Mouse (Mus musculus) embryo, embryonic 11 days (tissue): ENCODE measurements around the gene Car5a.
A peak's percentile ranks its signal among the peaks of the same experiment; 100 is the strongest.

ENCODE experiments used
- DNase-seq: peaks from one replicate; pipeline ENCODE4 v3.0.0-alpha.2; 2015

Car5a gene

GRCm38 (mm10) chr8:121877212-121877611, 67.5 kb downstream of the Car5a start:
- DNase-seq = no peak

DNA sequence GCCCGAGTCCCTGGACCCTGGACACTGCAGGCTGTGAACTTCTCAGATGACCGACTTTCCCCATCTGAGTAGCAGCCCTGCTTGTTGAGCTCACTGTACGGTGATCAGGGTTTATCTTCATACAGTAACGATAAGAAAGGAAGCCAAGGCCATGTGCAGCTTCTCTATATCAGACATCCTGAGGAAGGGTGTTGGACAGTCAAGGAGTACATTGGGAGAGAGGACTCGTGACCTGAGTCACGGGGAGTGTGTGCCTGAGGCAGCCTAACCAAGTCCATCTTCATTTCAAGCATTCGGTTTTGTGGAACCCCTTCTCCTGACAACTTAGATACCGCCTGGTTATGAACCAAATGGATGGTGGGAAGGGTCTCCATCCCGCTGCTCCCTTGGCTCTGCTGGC, 69.2 kb downstream of the Car5a start:
- no peak for DNase-seq

- no peak for DNase-seq
These were observed 69.7 kb downstream of the Car5a start for GRCm38 (mm10) chr8:121875045-121875444.

DNA sequence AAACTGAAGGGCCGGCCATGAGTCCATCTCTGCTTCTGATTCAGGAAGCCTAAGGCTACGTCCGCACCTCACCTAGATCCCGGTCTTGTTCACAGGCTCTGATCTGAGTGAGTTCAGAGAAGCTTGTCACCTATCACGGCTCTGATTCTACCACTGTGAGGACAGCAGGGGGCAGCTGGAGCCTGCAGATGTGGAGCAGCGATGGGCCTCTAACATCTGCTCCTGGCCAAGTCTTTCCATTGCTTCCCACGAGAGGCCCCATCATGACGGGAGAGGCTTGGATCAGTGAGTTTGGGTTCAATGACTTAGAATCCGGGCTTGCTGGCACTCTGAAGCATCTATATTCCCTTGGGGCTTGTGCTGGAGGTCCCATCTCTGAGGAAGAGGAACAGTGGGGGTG, 70.7 kb downstream of the Car5a start:
- DNase-seq = peak; percentile 64

DNA sequence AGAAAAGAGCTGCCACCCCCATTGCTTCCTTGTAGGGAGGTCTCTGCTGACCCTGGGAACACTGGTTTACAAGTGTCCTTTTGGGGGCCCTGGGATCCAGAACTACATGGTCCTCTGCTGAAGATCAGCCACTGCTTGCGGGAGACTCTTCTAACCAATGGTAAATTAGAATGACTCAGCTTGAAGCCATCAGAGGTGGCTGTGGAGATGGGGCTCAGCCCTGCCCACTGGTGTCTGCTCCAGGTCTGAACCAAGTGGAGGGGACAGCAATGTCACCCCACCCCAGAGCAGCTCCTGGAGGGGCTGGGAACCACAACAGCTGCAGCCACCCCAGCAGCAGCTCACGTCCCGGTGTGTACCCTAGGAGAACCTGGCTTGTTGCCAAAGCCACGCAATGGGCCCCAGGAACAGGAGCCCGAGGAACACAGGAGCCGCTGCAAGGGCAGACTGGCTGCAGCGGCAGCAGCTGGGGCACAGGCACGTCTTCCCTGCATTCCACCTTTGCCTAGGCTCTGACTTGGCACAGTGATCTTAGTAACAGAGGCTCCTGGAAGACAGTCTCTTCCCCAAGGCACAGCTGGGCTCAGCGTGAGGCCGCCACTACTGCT, 72.8 kb downstream of the Car5a start:
- no peak for DNase-seq

- DNase-seq = no peak
These were observed 74.5 kb downstream of the Car5a start for GRCm38 (mm10) chr8:121870190-121870589.

DNA sequence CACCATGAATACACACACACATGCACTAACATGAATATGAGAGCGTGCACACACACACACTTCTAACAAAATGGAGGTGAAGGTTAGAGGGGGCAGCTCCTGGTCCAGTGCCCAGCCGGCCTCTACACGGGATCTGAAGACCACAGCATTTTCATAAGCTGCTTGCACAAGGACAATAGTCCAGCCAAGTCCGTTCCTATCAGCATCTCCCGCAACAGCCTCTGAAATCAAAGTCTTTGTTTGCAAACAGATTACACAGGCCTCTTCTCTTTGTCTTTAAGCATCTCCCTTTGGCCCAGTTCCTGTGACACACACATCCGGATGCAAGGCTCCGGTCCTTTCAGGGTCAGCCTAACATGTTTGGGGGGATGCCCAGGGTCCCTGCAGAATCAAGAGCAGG, 75.8 kb downstream of the Car5a start:
- no peak for DNase-seq

DNA sequence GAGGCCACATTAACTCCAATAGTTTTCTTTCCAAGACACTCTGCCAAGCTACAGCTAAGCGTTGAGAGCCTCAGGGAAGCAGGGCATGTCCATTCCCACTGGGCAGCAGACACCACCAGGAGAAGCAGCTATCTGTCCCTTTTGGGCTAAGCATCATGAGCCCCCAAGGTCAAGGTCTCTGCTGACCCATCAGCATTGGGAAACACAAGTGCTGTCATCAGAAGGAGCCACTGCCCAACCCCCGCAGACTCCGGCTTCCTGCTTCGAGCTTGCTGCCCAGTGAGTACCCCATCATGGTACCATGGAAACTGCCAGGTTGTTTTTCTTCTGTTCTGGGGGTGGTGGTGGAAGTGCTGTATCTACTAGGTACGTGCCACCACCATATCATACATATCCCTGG, 76.5 kb downstream of the Car5a start:
- DNase-seq = no peak
